ENCODE assay signal across 8 mouse cellular contexts in genomic region chr11:78262550-78262949, GRCm38 (mm10). TPM values are rescaled to one million over a fixed set of nuclear protein-coding genes. Genes with fewer than 3 reads are reported as not detected.
A peak's percentile ranks its signal among the peaks of the same experiment; 100 is the strongest.
DNase-seq lines count a peak whose midpoint lies in the region; ATAC-seq lines count a peak whose summit lies in the region.

No protein-coding gene starts in this region.

- peaks cover 6% of the 10 kb centered on the region; the same call in 1 of the 2 replicates for H3K4me1 ChIP-seq in intestine, embryonic 14.5 days (replicated peaks; ENCODE audit: control insufficient read depth, insufficient read depth, low read length)
- peaks cover 9% of the 10 kb centered on the region for H3K4me1 ChIP-seq in limb, embryonic 12.5 days (replicated peaks)
- H3K4me1 ChIP-seq in midbrain, embryonic 12.5 days, result peaks cover 5% of the 10 kb centered on the region

- DNase-seq in 416B (ENCODE audit: low read depth), result peak; percentile 91
- peak; percentile 89 for DNase-seq in ZHBTc4 (ENCODE audit: low read depth, low spot score)
- peak; percentile 81 for DNase-seq in embryo, embryonic 10 days (ENCODE audit: low spot score)
- peak; percentile 49 for DNase-seq in gastrocnemius, postnatal 10 days
- peak; percentile 78 for DNase-seq in intestine, embryonic 14.5 days (ENCODE audit: low spot score)
- peak; percentile 36 to 79 for DNase-seq in spleen, postnatal 10 days (ENCODE audit: low spot score in 2 of 2)

- H3K4me2 ChIP-seq in intestine, embryonic 14.5 days (ENCODE audit: low read length), result peak overlapping the region; percentile 67
- peak overlapping the region; percentile 80 for H3K4me2 ChIP-seq in limb, embryonic 12.5 days
- H3K4me2 ChIP-seq in midbrain, embryonic 12.5 days (replicated peaks), result peak overlapping the region; percentile 80

- peak overlapping the region; percentile 94 for H3K4me3 ChIP-seq in intestine, embryonic 14.5 days (ENCODE audit: low read depth, low read length)
- H3K4me3 ChIP-seq in limb, embryonic 12.5 days (replicated peaks), result peak overlapping the region; percentile 86
- H3K4me3 ChIP-seq in midbrain, embryonic 12.5 days, result peak overlapping the region; percentile 78

- H3K9me3 ChIP-seq in intestine, embryonic 14.5 days (ENCODE audit: control insufficient read depth, low read length), result no peaks in the 10 kb centered on the region
- no peaks in the 10 kb centered on the region for H3K9me3 ChIP-seq in limb, embryonic 12.5 days
- H3K9me3 ChIP-seq in midbrain, embryonic 12.5 days, result no peaks in the 10 kb centered on the region

- no peak for ATAC-seq in intestine, embryonic 14.5 days (replicated peaks; ENCODE audit: low FRiP score, low TSS enrichment, low read depth)
- no peak for ATAC-seq in limb, embryonic 12.5 days (ENCODE audit: insufficient number of reproducible peaks, insufficient read depth, low FRiP score, low TSS enrichment, low read depth)
- ATAC-seq in midbrain, embryonic 12.5 days (ENCODE audit: low FRiP score, low read depth), result no peak

- no peak overlapping the region for H3K27ac ChIP-seq in intestine, embryonic 14.5 days (ENCODE audit: low read depth)
- H3K27ac ChIP-seq in limb, embryonic 12.5 days, result no peak overlapping the region
- no peak overlapping the region for H3K27ac ChIP-seq in midbrain, embryonic 12.5 days (replicated peaks)

- WGBS in intestine, embryonic 14.5 days, result 3% methylated on average over 8 of the region's 8 CpGs
- WGBS in limb, embryonic 12.5 days, result 3% methylated on average over 8 of the region's 8 CpGs
- WGBS in midbrain, embryonic 12.5 days, result 6% methylated on average over 8 of the region's 8 CpGs

- H3K9ac ChIP-seq in intestine, embryonic 14.5 days (ENCODE audit: low read length), result peak overlapping the region; percentile 78
- H3K9ac ChIP-seq in limb, embryonic 12.5 days (replicated peaks), result 0 out of 2 replicates have a peak overlapping the region, but pooled peaks have one; percentile 8
- H3K9ac ChIP-seq in midbrain, embryonic 12.5 days (replicated peaks), result no peak overlapping the region

- peaks cover 43% of the 10 kb centered on the region for H3K36me3 ChIP-seq in intestine, embryonic 14.5 days (ENCODE audit: control insufficient read depth, insufficient read depth, low read length)
- H3K36me3 ChIP-seq in limb, embryonic 12.5 days, result peaks cover 43% of the 10 kb centered on the region
- peaks cover 38% of the 10 kb centered on the region for H3K36me3 ChIP-seq in midbrain, embryonic 12.5 days

- 0 out of 2 replicates have a peak, but pooled peaks cover 9% of the 10 kb centered on the region for H3K27me3 ChIP-seq in intestine, embryonic 14.5 days (replicated peaks; ENCODE audit: control insufficient read depth, insufficient read depth, low read length)
- peaks cover 10% of the 10 kb centered on the region; the same call in 1 of the 2 replicates for H3K27me3 ChIP-seq in limb, embryonic 12.5 days
- peaks cover 11% of the 10 kb centered on the region for H3K27me3 ChIP-seq in midbrain, embryonic 12.5 days

RNA-seq across cellular contexts. Expression of gene 2610507B11Rik, which starts 1.0 kb away (rescaled TPM):
- total RNA-seq in gastrocnemius, postnatal 10 days (2021), result 100 to 1,000 TPM; 136 to 138 TPM
- polyA plus RNA-seq in intestine, embryonic 14.5 days (2014; fragmentation: Nextera tagmentation; extraction: Ambion mirVana), result 74.4 and 75.6 TPM in 2 replicates
- polyA plus RNA-seq in limb, embryonic 12.5 days (2016; fragmentation: Nextera tagmentation; extraction: Ambion mirVana), result 79.1 and 81.8 TPM in 2 replicates
- polyA plus RNA-seq in midbrain, embryonic 12.5 days (2016; fragmentation: Nextera tagmentation; extraction: Ambion mirVana), result 79.0 and 80.0 TPM in 2 replicates

RNA-seq across cellular contexts. Expression of gene Supt6, which starts 16.8 kb away (rescaled TPM):
- 10 to 100 TPM; 30.3 to 35.3 TPM for total RNA-seq in gastrocnemius, postnatal 10 days (2021)
- polyA plus RNA-seq in intestine, embryonic 14.5 days (2014; fragmentation: Nextera tagmentation; extraction: Ambion mirVana), result 26.4 and 28.0 TPM in 2 replicates
- polyA plus RNA-seq in limb, embryonic 12.5 days (2016; fragmentation: Nextera tagmentation; extraction: Ambion mirVana), result 36.8 and 42.2 TPM in 2 replicates
- polyA plus RNA-seq in midbrain, embryonic 12.5 days (2016; fragmentation: Nextera tagmentation; extraction: Ambion mirVana), result 37.5 and 42.2 TPM in 2 replicates

RNA-seq across cellular contexts. Expression of gene Sdf2, which starts 17.0 kb away (rescaled TPM):
- total RNA-seq in gastrocnemius, postnatal 10 days (2021), result 10 to 100 TPM; 47.5 to 48.2 TPM
- 77.4 and 86.7 TPM in 2 replicates for polyA plus RNA-seq in intestine, embryonic 14.5 days (2014; fragmentation: Nextera tagmentation; extraction: Ambion mirVana)
- 49.5 and 54.8 TPM in 2 replicates for polyA plus RNA-seq in limb, embryonic 12.5 days (2016; fragmentation: Nextera tagmentation; extraction: Ambion mirVana)
- 49.1 and 53.8 TPM in 2 replicates for polyA plus RNA-seq in midbrain, embryonic 12.5 days (2016; fragmentation: Nextera tagmentation; extraction: Ambion mirVana)

RNA-seq across cellular contexts. Expression of gene BC030499, which starts 28.1 kb away (rescaled TPM):
- under 1 TPM; 0.36 to 0.59 TPM for total RNA-seq in gastrocnemius, postnatal 10 days (2021)
- polyA plus RNA-seq in intestine, embryonic 14.5 days (2014; fragmentation: Nextera tagmentation; extraction: Ambion mirVana), result 0.17 and 0.24 TPM in 2 replicates
- polyA plus RNA-seq in limb, embryonic 12.5 days (2016; fragmentation: Nextera tagmentation; extraction: Ambion mirVana), result 0.26 and 0.28 TPM in 2 replicates
- 0.24 and 0.29 TPM in 2 replicates for polyA plus RNA-seq in midbrain, embryonic 12.5 days (2016; fragmentation: Nextera tagmentation; extraction: Ambion mirVana)

RNA-seq across cellular contexts. Expression of gene Spag5, which starts 38.8 kb away (rescaled TPM):
- 10 to 100 TPM in 1 of 2 experiments, 1 to 10 TPM in 1; 7.1 to 11.3 TPM for total RNA-seq in gastrocnemius, postnatal 10 days (2021)
- 34.1 and 40.0 TPM in 2 replicates for polyA plus RNA-seq in intestine, embryonic 14.5 days (2014; fragmentation: Nextera tagmentation; extraction: Ambion mirVana)
- polyA plus RNA-seq in limb, embryonic 12.5 days (2016; fragmentation: Nextera tagmentation; extraction: Ambion mirVana), result 55.3 and 63.6 TPM in 2 replicates
- 47.6 and 51.8 TPM in 2 replicates for polyA plus RNA-seq in midbrain, embryonic 12.5 days (2016; fragmentation: Nextera tagmentation; extraction: Ambion mirVana)
